Mouse (Mus musculus) bone marrow macrophage, adult 2 months (primary cell): ENCODE results near the gene Gabpb2.

Source experiments
- CTCF ChIP-seq: IDR thresholded peaks from 2 replicates; pipeline ENCODE4 v1.5.1; 2012; ENCODE audit warnings: low read depth, mild to moderate bottlenecking, low read length, moderate library complexity
- POLR2A ChIP-seq: IDR thresholded peaks from 2 replicates; pipeline ENCODE4 v1.6.1; 2012; ENCODE audit warnings: mild to moderate bottlenecking, low read depth, low read length, borderline replicate concordance

DNA sequence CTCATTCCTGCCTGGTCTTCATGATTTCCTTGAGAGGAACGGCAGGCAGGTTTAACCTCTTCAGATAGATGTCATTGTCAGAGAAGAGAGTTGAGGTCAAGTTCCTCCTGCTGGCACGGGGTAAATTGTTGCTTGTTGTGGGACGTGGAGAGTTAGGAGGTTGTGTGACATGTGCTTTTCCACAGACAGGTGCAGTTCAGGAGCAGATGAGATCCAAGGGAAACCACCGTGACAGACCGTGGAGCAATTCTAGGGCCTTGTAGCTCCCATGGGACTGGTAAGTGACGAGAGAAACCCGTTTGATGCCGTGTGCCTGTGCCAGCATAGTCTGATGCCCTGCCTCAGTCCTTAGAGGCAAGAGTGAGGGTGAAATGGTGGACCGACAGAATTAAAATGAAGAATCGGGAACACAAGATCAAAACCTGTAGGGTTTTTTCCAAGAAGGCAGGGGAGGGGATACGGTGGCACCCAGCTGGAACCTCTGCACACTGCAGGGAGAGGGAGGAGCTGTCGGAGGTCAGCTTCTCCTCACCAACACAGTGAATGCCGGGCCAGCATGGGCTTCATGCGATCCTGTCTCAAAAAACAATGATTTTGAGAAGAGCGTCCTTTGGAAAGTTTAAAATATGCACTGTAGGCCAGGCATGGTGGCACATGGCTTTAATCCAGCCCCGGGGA, 15.7 kb upstream of the Gabpb2 start:
- TF ChIP-seq CTCF (no peak), POLR2A (no peak)
